12 mouse cellular contexts compared by ENCODE assay signal in genomic region chr14:24205281-24205871, GRCm38 (mm10). TPM values are rescaled to one million over a fixed set of nuclear protein-coding genes. Genes with fewer than 3 reads are reported as not detected.
DNase-seq lines count a peak whose midpoint lies in the region; ATAC-seq and TF ChIP-seq lines count a peak whose summit lies in the region.
"Had no signal": no experiment of that assay in that cellular context is flagged by ENCODE, and none has a peak within 500 bp of the region (broad histone marks: within the 10 kb centered on the region; RNA-seq: fewer than 3 reads in every experiment).

No protein-coding gene starts in this region.

- intact Hi-C loops in gastrocnemius, adult 2 months (cut with DNase I) = no loop called here

- H3K4me3 ChIP-seq in embryonic facial prominence, embryonic 15.5 days (replicated peaks) = no peak overlapping the region
- no peak overlapping the region for H3K4me3 ChIP-seq in layer of hippocampus, adult 2 months
- H3K4me3 ChIP-seq in neural tube, embryonic 14.5 days (ENCODE audit: low read depth, low read length) = no peak overlapping the region
- no peak overlapping the region for H3K4me3 ChIP-seq in gastrocnemius, adult 2 months
- H3K4me3 ChIP-seq: embryonic facial prominence, embryonic 13.5 days; intestine, embryonic 15.5 days had no signal

- H3K9ac ChIP-seq in embryonic facial prominence, embryonic 15.5 days = no peak overlapping the region
- 0 out of 2 replicates have a peak overlapping the region, but pooled peaks have one; percentile 7 for H3K9ac ChIP-seq in neural tube, embryonic 14.5 days (replicated peaks; ENCODE audit: low read depth, low read length)
- H3K9ac ChIP-seq: embryonic facial prominence, embryonic 13.5 days; intestine, embryonic 15.5 days; liver, postnatal 0 days had no signal

- no peak for TF ChIP-seq CTCF in layer of hippocampus, adult 2 months (conservative IDR thresholded peaks at IDR 0.05)
- TF ChIP-seq CTCF in gastrocnemius, adult 2 months (IDR thresholded peaks at IDR 0.05) = no peak

- no peaks in the 10 kb centered on the region for H3K9me3 ChIP-seq in embryonic facial prominence, embryonic 15.5 days (replicated peaks)
- no peaks in the 10 kb centered on the region for H3K9me3 ChIP-seq in neural tube, embryonic 14.5 days (ENCODE audit: control insufficient read depth, low read length)
- H3K9me3 ChIP-seq: embryonic facial prominence, embryonic 13.5 days; intestine, embryonic 15.5 days had no signal

- H3K4me1 ChIP-seq in embryonic facial prominence, embryonic 15.5 days = peaks cover 42% of the 10 kb centered on the region
- peaks cover 36% of the 10 kb centered on the region for H3K4me1 ChIP-seq in neural tube, embryonic 14.5 days (ENCODE audit: control insufficient read depth, insufficient read depth, low read length)

- WGBS in embryonic facial prominence, embryonic 15.5 days = 25% methylated on average over 6 of the region's 6 CpGs
- 14% methylated on average over 6 of the region's 6 CpGs for WGBS in neural tube, embryonic 14.5 days

- H3K36me3 ChIP-seq in embryonic facial prominence, embryonic 15.5 days = 0 out of 2 replicates have a peak, but pooled peaks cover 7% of the 10 kb centered on the region
- no peaks in the 10 kb centered on the region for H3K36me3 ChIP-seq in neural tube, embryonic 14.5 days (ENCODE audit: control insufficient read depth, insufficient read depth, low read length)
- H3K36me3 ChIP-seq: intestine, embryonic 15.5 days had no signal

- peak overlapping the region; percentile 44; the same call in 1 of the 2 replicates for H3K27ac ChIP-seq in embryonic facial prominence, embryonic 15.5 days (replicated peaks)
- peak overlapping the region; percentile 88 for H3K27ac ChIP-seq in layer of hippocampus, adult 2 months
- H3K27ac ChIP-seq in neural tube, embryonic 14.5 days (ENCODE audit: low read depth, low read length) = peak overlapping the region; percentile 55
- H3K27ac ChIP-seq in gastrocnemius, adult 2 months = no peak overlapping the region
- H3K27ac ChIP-seq: embryonic facial prominence, embryonic 13.5 days; intestine, embryonic 15.5 days had no signal

- ATAC-seq in embryonic facial prominence, embryonic 15.5 days (ENCODE audit: insufficient number of reproducible peaks, low FRiP score, low TSS enrichment, low read depth) = no peak
- ATAC-seq in neural tube, embryonic 14.5 days (ENCODE audit: low read depth) = peak; percentile 21
- ATAC-seq: activated CD4-positive, CD25-positive, alpha-beta regulatory T cell, adult 4 months; intestine, embryonic 15.5 days; liver, postnatal 0 days had no signal

- DNase-seq in frontal cortex, adult 2 months (ENCODE audit: extremely low spot score in 1 of 2, low spot score in 1 of 2) = peak; percentile 58 to 74
- no peak for DNase-seq in frontal cortex, postnatal 14 days (ENCODE audit: low spot score in 2 of 2)
- peak; percentile 71 to 72 for DNase-seq in layer of hippocampus, adult 2 months (ENCODE audit: low spot score in 2 of 2)
- DNase-seq in embryo, embryonic 10 days (ENCODE audit: low spot score) = no peak
- no peak for DNase-seq in gastrocnemius, adult 2 months
- no peak for DNase-seq in urinary bladder, postnatal 4 days (ENCODE audit: low spot score in 2 of 2)
- DNase-seq: liver, postnatal 0 days had no signal

- H3K4me2 ChIP-seq in embryonic facial prominence, embryonic 15.5 days (replicated peaks) = no peak overlapping the region
- H3K4me2 ChIP-seq in neural tube, embryonic 14.5 days (ENCODE audit: low read depth, low read length) = no peak overlapping the region
- H3K4me2 ChIP-seq: embryonic facial prominence, embryonic 13.5 days; intestine, embryonic 15.5 days had no signal

- no peaks in the 10 kb centered on the region for H3K27me3 ChIP-seq in embryonic facial prominence, embryonic 15.5 days
- H3K27me3 ChIP-seq in neural tube, embryonic 14.5 days (ENCODE audit: control insufficient read depth, insufficient read depth, low read length) = no peaks in the 10 kb centered on the region
- H3K27me3 ChIP-seq: embryonic facial prominence, embryonic 13.5 days; intestine, embryonic 15.5 days had no signal

RNA-seq across cellular contexts. Expression of gene Dlg5, which starts 40.3 kb away (rescaled TPM):
- polyA plus RNA-seq in frontal cortex, adult 2 months (2012; rRNA removed) = 29.8 and 32.3 TPM in 2 replicates
- 20.3 and 22.1 TPM in 2 replicates for polyA plus RNA-seq in embryonic facial prominence, embryonic 15.5 days (2015; fragmentation: Nextera tagmentation; extraction: Ambion mirVana)
- 10 to 100 TPM; 62.7 to 64.0 TPM for total RNA-seq in layer of hippocampus, adult 2 months (2021)
- polyA plus RNA-seq in neural tube, embryonic 14.5 days (2014; fragmentation: Nextera tagmentation; extraction: Ambion mirVana) = 35.7 and 37.5 TPM in 2 replicates
- total RNA-seq in gastrocnemius, adult 2 months (2021) = 1 to 10 TPM; 5.5 to 7.8 TPM

Comparison
In these comparisons a context has a peak if more than half of its experiments do, and no peak if none do; other contexts are left out.
1. DNase-seq: peak in frontal cortex, adult 2 months (2 of 2) and layer of hippocampus, adult 2 months (2 of 2); none in frontal cortex, postnatal 14 days (0 of 2), embryo, embryonic 10 days (single experiment), gastrocnemius, adult 2 months (single experiment) and urinary bladder, postnatal 4 days (0 of 2).